Mouse (Mus musculus): ENCODE data around the gene Ppt2. TPM values are rescaled to one million over a fixed set of nuclear protein-coding genes. Genes with fewer than 3 reads are reported as not detected.

Gene Ppt2
- total RNA-seq (2023), result 33.1 and 38.3 TPM in 2 replicates

DNA sequence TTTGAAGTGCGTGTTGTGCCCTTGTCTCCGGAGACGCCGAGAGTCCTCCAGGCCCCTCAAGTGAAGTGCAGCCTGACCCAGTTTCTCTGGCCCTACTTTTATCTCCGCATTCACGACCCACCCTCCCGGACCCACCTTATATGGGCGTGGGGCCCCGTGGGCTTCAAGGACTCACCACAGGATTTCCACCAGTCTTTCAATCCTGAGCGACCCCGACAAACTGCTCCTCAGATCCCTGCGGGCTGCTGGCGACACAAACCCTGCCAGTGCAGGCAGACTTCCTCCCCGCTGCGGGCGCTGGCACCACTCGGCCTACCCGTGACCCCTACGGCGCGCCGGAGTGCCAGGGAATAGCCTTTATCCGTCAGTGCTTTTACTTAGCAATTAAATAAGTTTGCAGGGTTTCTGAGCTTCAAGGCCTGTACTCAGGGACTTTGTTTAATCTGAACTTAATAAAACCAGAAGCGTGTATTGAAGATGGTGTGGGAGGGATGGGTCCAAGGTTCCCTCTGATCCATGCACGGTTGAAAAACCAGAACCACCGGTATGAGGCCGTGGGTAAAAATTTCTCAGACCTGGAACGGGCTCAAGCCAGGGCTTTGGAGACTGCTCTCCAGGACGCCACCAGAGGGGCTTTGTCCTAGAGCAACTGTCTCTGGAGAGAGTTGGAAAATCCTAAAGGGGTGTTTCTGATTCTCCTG lies at the start of gene Ppt2:
TSS of gene Ppt2 (minus strand) at position 568 of the 701 bp plus-strand sequence.

DNA sequence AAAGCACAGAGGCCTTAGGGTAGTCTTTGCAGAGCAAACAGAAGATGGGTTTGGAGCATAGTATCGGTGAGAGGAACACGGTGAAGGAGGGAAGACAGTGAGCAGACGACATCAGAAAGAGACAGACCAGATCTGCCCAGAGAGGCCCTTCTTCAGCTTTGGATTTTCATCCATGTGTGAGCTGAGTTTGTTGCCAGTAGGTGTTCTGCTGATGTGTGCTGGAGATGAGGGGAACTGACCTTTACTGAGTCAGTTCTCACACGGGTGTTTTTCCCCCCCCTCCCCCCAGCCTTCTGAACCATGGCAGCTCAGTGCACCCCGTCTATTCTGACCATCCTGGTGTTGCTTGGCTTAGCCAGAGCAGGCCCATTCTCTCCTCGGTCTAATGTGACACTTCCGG lies 41.9 kb upstream of the Ppt2 start, which contains the start of gene Tnxb:
TSS of gene Tnxb (plus strand) at position 301 of the 400 bp plus-strand sequence.

DNA sequence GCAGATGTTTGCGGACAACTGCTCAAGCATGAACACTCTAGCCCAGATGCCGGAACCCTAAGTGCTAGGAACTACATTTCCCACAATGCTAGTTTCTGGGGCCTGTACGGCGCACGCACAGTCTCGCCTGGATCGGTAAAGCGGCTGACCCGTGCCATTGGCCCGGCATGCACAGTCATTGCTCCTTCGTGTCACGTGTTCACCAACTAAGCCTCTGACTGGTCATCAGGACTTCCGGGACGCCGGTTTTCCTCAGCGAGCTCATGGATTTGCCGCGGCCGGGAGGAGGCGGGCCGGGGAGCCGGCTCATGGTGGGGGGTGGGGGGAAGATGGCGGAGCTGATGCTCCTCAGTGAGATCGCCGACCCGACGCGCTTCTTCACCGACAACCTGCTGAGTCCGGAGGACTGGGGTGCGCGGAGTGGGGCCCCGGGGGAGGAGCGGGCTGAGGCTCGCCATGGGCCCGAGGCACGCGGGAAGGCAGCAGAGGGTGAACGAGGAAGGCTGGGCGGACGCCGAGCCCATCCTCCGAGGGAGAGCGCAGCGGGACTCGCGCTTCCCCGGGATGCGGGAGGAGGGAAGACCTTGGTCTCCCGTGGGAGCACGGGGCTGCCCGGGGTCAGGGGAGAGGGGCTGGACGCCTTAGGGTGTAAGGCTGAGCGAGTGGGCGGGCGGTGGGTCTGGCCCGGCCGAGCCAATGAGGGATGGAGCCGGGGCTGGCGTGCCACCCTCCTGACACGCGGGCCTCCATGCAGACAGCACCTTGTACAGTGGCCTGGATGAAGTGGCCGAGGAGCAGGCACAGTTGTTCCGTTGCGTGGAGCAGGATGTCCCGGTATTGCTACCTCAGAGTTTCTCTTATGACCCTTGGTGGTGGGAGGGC lies 18.8 kb upstream of the Ppt2 start, which contains the start of gene Atf6b:
TSS of gene Atf6b (plus strand) at position 241 of the 882 bp plus-strand sequence.

DNA sequence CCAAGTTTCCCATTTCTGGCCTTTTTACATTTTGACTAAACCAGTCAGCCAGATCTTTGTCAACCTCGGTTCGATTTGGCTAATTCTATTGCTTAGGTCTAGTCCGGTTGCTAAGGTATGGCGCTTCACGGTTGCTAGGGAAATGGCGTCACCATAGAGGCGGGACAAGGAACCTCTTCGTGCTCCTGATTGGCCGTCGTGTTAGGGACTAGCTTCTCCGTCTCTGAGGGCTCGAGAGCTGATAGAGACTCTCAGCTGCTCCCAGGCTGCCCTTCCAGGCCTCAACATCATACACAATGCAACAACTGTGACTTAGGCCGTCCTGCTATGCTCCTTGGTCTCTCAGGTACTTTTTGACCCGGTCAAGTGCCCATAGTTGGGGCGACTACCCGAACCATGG lies 16.3 kb upstream of the Ppt2 start, which contains the start of gene Fkbpl:
TSS of gene Fkbpl (plus strand) at position 157 of the 400 bp plus-strand sequence.

DNA sequence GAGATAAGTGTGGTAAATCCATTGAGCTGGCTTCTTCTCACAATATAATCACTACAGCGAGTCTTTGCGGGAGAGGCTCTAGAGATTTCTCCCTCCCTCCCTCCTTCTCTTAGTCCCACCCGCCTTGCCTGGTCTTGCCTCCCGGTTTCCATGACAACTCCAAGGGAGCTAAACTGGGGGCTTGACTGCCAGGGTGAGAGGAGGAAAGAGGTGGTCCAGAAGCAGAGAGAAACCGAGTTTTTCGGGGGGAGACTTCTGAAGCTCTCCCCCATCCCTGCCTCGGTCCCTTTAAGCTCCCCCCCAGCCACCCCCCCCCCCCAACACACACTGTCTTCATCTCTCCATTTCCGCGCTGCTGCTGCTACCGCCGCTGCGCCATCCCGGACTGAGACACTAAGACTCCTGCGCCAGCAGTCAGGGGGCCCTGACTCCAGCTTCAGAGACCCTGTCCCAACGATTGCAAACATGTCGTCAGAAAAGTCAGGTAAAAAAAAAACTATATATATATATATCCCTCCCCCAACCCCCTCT lies 976 bp upstream of the Ppt2 start, which contains the start of gene Prrt1:
TSS of gene Prrt1 (plus strand) at position 313 of the 531 bp plus-strand sequence.

DNA sequence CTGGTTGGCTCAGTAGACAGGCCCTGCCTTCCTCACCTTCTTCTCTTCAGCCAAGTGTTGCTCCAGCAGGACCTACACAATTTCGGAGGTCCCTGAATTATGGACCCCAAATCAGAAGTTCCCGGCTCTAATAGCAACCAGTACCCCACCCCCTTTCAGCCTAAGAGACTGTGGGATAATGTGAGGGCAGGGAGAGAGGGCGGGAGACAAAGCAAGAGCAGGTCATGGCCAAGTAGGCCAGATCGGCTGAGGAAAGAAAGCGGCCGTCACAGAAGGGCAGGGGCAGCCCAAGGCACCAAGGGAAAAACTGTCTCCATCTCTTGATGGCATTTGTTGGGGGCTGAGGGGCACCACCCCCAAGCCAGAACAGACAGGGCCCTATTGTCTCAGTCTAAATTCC lies 12.4 kb downstream of the Ppt2 start, which contains the start of gene Egfl8:
TSS of gene Egfl8 (minus strand) at position 101 of the 400 bp plus-strand sequence.

DNA sequence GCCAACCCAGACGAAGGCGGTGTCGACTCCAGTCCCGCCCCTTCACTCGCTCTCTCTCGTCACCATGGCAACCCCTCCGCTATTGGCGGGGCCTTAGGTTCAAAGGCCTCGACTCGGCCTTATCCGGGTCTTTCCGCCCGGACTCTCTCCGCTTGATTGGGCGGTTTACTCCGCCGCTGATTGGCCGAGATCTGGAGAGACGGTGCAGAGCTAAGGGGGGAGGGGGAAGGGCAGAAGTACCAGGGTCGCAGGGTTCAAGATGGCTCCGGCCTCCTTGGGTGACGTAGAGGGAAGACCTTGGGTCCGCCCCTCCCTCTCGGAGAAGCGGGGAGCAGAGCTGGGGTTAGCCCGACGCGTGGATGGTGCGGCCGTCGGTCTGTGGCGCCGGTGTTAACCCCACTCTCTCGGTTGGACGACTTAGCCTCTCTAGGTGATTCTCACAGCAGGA lies 24.2 kb downstream of the Ppt2 start, which contains the start of gene Agpat1:
TSS of gene Agpat1 (plus strand) at position 202 of the 448 bp plus-strand sequence.

DNA sequence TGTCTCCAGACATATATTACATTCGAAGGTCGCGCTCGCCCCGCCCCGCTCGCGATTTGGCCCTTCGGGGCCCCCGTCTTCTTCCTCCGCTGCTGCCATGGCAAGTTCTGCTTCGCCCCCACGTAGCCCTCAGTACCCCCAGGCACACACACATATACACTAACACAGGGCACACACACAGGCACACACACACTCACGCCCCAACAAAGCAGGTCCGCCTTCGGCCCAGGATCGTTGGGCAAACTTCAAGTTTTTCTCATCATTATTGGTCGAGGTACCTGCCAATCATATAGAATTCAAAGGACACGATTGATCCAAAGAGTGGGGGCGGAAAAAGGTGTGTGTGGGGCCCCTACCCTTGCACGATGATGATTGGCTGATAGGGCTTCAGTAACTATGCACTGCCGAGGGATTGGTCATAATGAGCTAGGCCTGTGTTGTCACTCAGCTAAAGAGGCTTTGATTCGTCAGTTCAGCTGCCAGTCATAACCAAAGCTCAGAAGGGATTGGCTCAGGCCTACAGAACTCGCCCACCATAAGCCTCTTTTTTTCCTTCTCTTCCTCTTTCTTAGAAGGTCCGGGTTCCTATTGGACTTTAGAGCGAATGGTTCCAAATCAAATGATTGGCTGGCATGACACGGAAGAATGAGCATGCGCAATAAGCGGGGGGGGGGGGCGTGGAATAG lies 24.8 kb downstream of the Ppt2 start, which contains the start of gene Rnf5:
TSS of gene Rnf5 (minus strand) at position 316 of the 686 bp plus-strand sequence.

DNA sequence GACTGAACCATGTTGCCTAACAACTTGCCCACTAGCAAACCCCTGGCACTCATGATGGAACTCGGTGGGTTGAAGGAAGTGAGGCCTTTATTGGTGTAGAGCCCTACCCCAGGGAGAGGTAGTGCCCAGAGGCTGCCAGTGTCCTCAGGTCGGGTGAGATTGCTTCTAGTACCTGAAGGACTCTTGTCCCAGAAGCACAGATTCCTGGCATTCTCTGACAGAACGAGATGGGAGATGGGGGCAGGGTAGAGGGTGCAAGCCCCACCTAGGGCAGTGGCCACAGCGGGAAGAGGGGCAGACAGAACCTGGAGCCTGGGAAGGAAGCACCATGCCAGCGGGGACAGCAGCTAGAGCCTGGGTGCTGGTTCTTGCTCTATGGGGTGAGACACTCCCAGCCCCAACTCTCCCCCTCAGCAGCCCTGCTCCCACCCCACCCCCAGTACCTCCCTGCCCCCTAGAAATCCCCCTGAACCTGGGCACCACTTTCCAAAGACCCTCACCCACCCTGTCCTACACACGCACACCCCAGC lies 30.7 kb downstream of the Ppt2 start, which contains the start of gene Ager:
TSS of gene Ager (plus strand) at position 297 of the 530 bp plus-strand sequence.

DNA sequence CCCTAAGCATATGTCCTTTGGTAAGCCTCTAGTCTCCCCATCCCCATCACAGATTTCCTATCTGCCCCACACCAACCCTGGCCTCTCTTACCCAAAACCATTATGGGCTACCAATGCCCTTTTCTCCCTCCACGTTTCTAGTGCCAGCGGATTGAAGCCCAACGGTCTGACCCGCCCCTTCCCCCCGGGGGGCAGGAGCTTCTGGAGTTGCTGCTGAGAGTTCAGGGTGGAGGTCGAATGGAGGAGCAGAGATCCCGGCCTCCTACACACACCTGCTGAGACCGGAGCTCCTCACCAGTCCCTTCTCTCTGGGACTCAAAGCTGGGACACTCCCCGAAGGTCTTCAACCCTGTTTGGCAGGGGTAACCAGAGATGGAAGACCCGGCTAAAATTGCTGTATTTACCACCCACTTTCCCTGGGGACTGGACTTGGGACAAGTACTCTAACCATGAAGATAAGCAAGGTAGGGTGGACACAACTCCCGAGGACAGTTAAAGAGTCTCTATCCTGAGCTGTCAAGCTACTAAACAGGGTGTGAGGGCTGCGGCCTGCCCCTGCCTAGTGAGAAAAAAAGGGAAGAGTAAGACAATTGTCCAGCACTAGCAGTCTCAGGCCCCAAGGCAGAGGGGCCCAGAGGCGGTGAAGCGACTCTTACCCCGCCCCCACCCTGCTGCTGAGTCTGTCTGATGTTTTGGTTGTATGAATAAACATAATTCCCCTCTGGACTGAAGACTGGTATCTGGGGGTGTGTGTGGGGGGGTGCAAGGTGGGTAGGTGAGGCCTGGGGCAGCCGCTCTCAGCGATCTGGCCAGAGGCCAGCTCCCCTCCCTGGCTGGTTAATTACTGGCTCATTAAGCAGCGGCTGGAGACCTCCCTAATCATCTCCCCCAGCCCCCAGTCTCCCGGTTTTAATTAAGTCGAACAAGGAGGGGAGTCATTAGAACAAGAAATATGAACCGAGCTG lies 37.0 kb downstream of the Ppt2 start, which contains the start of gene Pbx2:
TSS of gene Pbx2 (plus strand) at position 238 of the 965 bp plus-strand sequence.

DNA sequence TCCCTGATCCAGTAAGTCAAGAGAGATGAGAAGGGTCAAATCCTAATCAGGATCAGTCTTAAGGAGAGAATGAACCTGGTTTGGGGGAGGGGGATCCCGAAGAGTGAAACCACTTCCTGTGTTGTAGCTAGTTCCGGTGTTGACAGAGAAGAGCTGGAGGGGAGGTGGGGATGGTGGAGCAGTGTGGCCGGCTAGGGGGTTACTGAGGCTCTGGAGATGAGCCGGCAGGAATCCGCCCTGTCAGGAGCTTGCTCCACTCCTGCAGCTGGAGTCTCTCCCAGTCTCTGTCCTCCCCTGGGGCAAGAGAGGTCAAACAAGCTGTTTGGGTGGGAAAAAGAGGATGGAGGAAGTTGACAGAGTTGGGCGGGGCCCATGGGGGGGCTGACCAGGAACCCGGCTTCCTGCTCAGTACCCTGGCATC lies 38.6 kb downstream of the Ppt2 start, which contains the start of gene Gpsm3:
TSS of gene Gpsm3 (plus strand) at position 126 of the 421 bp plus-strand sequence.

Other genes with a start within 250 kb of the Ppt2 start
- gene BC051142, start 229.7 kb downstream of the Ppt2 start, total RNA-seq (2023), result not detected in 2 replicates
- gene Btnl4, start 151.2 kb downstream of the Ppt2 start, total RNA-seq (2023), result not detected in 2 replicates
- not detected in 2 replicates for gene Btnl6, start 111.2 kb downstream of the Ppt2 start, total RNA-seq (2023)
- 0.57 and 1.5 TPM in 2 replicates for gene Notch4, start 64.2 kb downstream of the Ppt2 start, total RNA-seq (2023)
- 440 and 473 TPM in 2 replicates for gene Gpsm3, start 38.7 kb downstream of the Ppt2 start, total RNA-seq (2023)
- gene Pbx2, start 37.2 kb downstream of the Ppt2 start, total RNA-seq (2023), result 89.1 and 104 TPM in 2 replicates
- 5.3 and 8.3 TPM in 2 replicates for gene Ager, start 30.6 kb downstream of the Ppt2 start, total RNA-seq (2023)
- gene Rnf5, start 24.8 kb downstream of the Ppt2 start, total RNA-seq (2023), result 33.1 and 34.1 TPM in 2 replicates
- gene Agpat1, start 24.2 kb downstream of the Ppt2 start, total RNA-seq (2023), result 46.3 and 48.5 TPM in 2 replicates
- 1.7 and 4.2 TPM in 2 replicates for gene Egfl8, start 12.5 kb downstream of the Ppt2 start, total RNA-seq (2023)
- gene Prrt1, start 1.0 kb upstream of the Ppt2 start, total RNA-seq (2023), result not detected in 2 replicates
- 9.9 and 14.9 TPM in 2 replicates for gene Fkbpl, start 16.3 kb upstream of the Ppt2 start, total RNA-seq (2023)
- gene Atf6b, start 18.6 kb upstream of the Ppt2 start, total RNA-seq (2023), result 54.8 and 61.2 TPM in 2 replicates
- gene Tnxb, start 42.0 kb upstream of the Ppt2 start, total RNA-seq (2023), result 0.06 and 0.09 TPM in 2 replicates
- gene C4b, start 115.4 kb upstream of the Ppt2 start, total RNA-seq (2023), result 0.11 and 0.13 TPM in 2 replicates
- gene Cyp21a1, start 176.1 kb upstream of the Ppt2 start, total RNA-seq (2023), result not detected in 2 replicates
- 42.3 and 63.0 TPM in 2 replicates for gene Stk19, start 208.4 kb upstream of the Ppt2 start, total RNA-seq (2023)
- 34.5 and 46.7 TPM in 2 replicates for gene Dxo, start 208.5 kb upstream of the Ppt2 start, total RNA-seq (2023)
- gene Skiv2l, start 221.7 kb upstream of the Ppt2 start, total RNA-seq (2023), result 95.9 and 147 TPM in 2 replicates
- 24.5 and 28.2 TPM in 2 replicates for gene Nelfe, start 221.9 kb upstream of the Ppt2 start, total RNA-seq (2023)
- 1.3 TPM in 1 of 2 replicates, not detected in the other for gene Cfb, start 234.0 kb upstream of the Ppt2 start, total RNA-seq (2023)

Data from neutrophil, adult 65 days (primary cell).